Mouse (Mus musculus): ENCODE results near the gene Olfr577. TPM values are rescaled to one million over a fixed set of nuclear protein-coding genes. Genes with fewer than 3 reads are reported as not detected.

Olfr577 gene
- under 1 TPM; 0.22 to 0.67 TPM for polyA plus RNA-seq (2017; shearing (Covaris generic))

DNA sequence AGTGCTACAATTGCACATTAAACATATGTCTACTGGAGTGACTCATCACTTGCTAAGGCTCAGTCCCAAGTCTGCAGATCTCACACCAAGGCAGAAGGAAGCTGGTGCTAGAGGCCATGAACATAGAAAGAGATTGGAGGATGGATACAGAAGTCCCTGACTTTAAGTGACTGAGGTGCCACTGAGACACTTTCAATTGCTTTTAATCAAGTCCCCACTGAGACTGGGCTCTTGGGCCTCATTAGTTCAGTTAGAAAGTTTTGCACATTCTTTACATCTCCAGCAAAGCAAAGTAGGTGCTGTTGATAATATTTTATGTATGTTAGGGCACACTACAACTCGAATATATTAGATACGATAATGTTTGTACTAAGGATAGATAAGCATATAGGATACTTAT, at the start of gene Olfr577:
Gene Olfr577 (minus strand): TSS at position 101 of the 400 bp plus-strand sequence.

DNA sequence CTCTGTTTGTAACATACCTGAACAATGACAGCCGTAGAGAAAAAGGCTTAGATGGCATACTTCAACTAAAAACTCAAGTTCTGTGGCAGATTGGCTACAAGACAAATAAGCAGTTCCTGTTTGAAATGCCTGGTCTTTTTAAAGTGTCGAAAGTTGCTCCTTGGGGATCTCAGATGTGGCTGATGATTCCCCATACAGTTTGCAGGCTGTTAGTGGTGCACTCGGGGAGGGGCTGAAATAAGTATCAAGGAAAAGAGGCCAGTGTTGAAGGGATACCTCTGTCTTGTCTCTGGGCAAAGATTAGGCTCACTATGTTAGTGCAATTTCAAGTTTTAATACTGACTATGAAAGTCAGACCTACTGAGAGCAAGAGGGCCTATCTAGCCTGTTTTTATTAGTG, 13.5 kb upstream of the Olfr577 start, which contains the start of gene Olfr578:
Gene Olfr578 (minus strand): TSS at position 101 of the 400 bp plus-strand sequence.

DNA sequence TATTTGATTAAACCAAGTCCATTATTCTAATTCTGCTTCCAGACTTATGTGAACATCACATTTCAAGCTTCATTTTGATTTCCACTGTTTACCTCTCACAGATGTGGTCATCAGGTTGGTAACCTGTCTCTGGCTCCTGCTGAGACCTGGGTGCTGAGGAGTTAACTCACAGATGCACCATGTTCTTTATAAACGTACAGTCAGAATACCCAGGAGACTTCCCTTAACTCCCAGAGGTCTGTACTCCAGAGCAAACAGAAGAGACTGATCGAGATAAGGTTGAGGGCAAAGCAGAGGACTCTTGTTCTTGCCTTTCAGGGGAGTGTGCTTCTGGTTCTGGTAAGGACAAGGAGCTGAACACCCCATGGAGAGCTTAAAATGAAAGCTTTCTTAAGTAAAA, 13.4 kb downstream of the Olfr577 start, which contains the start of gene Olfr576:
Gene Olfr576 (plus strand): TSS at position 301 of the 400 bp plus-strand sequence.

DNA sequence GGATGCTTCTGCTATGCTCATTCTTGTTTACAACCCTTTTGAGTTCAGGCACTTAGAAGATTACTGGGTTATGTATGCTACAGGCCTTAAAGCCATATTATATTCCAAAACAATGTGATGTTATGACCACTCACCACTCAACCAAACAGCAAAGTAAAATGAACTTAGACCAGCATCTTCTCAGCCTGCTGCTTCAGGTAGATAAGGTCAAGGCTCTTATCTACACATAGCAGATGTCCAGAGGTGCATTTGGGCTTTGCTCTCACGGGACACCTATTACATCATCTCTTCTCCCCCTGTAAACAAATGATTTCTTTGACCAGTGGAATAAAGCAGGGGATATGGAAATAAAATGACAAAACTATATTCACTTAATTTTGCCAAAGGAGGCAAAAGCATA, 17.1 kb downstream of the Olfr577 start, which contains the start of gene Olfr575:
Gene Olfr575 (minus strand): TSS at position 183 of the 400 bp plus-strand sequence.

DNA sequence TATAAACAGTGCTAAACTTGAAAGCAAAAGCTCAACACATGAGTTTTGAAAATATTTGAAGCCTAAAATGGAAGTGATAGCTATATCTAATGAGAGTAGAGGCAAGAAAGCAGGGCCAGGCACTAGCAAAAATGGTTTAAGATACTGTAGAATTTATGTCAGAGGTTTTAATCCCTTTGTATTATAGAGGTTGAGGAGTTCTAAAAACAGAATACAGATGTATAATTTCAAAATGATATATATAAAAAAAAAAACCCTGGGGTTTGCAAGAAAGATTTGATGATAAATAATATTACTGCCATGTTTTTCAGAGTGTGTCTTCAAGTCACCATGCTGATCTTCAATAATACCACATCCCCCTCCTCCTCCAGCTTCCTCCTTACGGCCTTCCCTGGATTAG, 27.6 kb downstream of the Olfr577 start, which contains the start of gene Olfr574:
Gene Olfr574 (plus strand): TSS at position 301 of the 400 bp plus-strand sequence.

DNA sequence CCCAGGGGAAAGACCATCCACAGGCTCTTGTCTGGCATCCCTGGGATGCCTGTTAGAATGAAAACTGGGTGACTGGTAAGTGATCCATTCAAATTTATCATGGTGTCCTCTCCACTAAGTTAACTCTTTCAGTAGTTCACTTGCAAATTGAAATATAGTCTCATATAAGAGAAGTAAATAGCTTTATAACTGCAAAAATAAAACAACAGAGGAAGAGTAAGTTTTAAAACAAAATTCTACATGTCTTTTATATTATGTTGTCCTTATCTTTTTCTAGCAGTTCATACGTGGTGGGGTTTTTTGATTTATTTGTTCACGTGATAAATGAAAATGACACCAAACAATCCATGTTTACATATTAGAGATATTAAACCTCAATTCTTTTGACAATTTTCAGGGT, 33.3 kb downstream of the Olfr577 start, which contains the start of gene Olfr573-ps1:
Gene Olfr573-ps1 (minus strand): TSS at position 101 of the 400 bp plus-strand sequence.

DNA sequence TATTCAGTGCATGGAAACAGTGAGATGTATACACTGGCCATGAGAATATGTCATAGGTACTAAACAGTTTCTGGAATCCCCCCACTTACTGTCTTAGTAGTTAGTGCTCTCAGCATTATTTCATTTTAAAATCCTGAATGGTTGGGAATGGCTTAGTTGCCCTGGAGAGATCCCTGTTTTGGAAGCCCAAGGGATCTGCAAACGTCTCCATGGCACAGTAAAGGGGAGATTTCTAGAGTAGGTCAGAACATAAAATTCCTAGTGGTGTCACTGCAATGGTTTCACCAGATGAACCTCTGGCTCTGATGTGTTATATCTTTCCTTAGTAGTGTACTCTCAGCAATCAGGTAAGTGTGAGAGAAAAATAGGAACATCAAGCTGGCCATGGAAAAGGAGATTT, 51.6 kb downstream of the Olfr577 start, which contains the start of gene Olfr572:
Gene Olfr572 (plus strand): TSS at position 301 of the 400 bp plus-strand sequence.

Other genes starting within 250 kb of the Olfr577 start
- 1 to 10 TPM in 1 of 2 experiments, not detected in 1; 1.5 TPM for gene Olfr559, start 248.5 kb downstream of the Olfr577 start, polyA plus RNA-seq (2017; shearing (Covaris generic))
- gene Olfr560, start 216.6 kb downstream of the Olfr577 start, polyA plus RNA-seq (2017; shearing (Covaris generic)), result not detected
- not detected for gene Olfr78, start 216.5 kb downstream of the Olfr577 start, polyA plus RNA-seq (2017; shearing (Covaris generic))
- gene Olfr561, start 204.7 kb downstream of the Olfr577 start, polyA plus RNA-seq (2017; shearing (Covaris generic)), result not detected
- under 1 TPM in 1 of 2 experiments, not detected in 1; 0.49 TPM for gene Olfr564, start 172.5 kb downstream of the Olfr577 start, polyA plus RNA-seq (2017; shearing (Covaris generic))
- gene Olfr566, start 117.2 kb downstream of the Olfr577 start, polyA plus RNA-seq (2017; shearing (Covaris generic)), result not detected
- gene Olfr568, start 98.8 kb downstream of the Olfr577 start, polyA plus RNA-seq (2017; shearing (Covaris generic)), result under 1 TPM in 1 of 2 experiments, not detected in 1; 0.91 TPM
- under 1 TPM in 1 of 2 experiments, not detected in 1; 0.05 TPM for gene Olfr569, start 85.1 kb downstream of the Olfr577 start, polyA plus RNA-seq (2017; shearing (Covaris generic))
- gene Olfr570, start 81.4 kb downstream of the Olfr577 start, polyA plus RNA-seq (2017; shearing (Covaris generic)), result not detected
- under 1 TPM in 1 of 2 experiments, not detected in 1; 0.07 TPM for gene Olfr571, start 58.4 kb downstream of the Olfr577 start, polyA plus RNA-seq (2017; shearing (Covaris generic))
- not detected for gene Olfr572, start 51.5 kb downstream of the Olfr577 start, polyA plus RNA-seq (2017; shearing (Covaris generic))
- gene Olfr573-ps1, start 33.4 kb downstream of the Olfr577 start, polyA plus RNA-seq (2017; shearing (Covaris generic)), result under 1 TPM in 1 of 2 experiments, not detected in 1; 0.48 TPM
- gene Olfr574, start 27.5 kb downstream of the Olfr577 start, polyA plus RNA-seq (2017; shearing (Covaris generic)), result not detected
- gene Olfr575, start 17.2 kb downstream of the Olfr577 start, polyA plus RNA-seq (2017; shearing (Covaris generic)), result not detected
- gene Olfr576, start 13.3 kb downstream of the Olfr577 start, polyA plus RNA-seq (2017; shearing (Covaris generic)), result under 1 TPM in 1 of 2 experiments, not detected in 1; 0.13 TPM
- not detected for gene Olfr578, start 13.4 kb upstream of the Olfr577 start, polyA plus RNA-seq (2017; shearing (Covaris generic))
- gene Olfr582, start 62.1 kb upstream of the Olfr577 start, polyA plus RNA-seq (2017; shearing (Covaris generic)), result not detected
- not detected for gene Olfr583, start 75.4 kb upstream of the Olfr577 start, polyA plus RNA-seq (2017; shearing (Covaris generic))
- not detected for gene Olfr584, start 105.9 kb upstream of the Olfr577 start, polyA plus RNA-seq (2017; shearing (Covaris generic))
- not detected for gene Olfr585, start 121.8 kb upstream of the Olfr577 start, polyA plus RNA-seq (2017; shearing (Covaris generic))
- gene Olfr586, start 149.7 kb upstream of the Olfr577 start, polyA plus RNA-seq (2017; shearing (Covaris generic)), result not detected
- under 1 TPM in 1 of 2 experiments, not detected in 1; 0.32 TPM for gene Olfr588-ps1, start 164.9 kb upstream of the Olfr577 start, polyA plus RNA-seq (2017; shearing (Covaris generic))
- not detected for gene Olfr589, start 180.4 kb upstream of the Olfr577 start, polyA plus RNA-seq (2017; shearing (Covaris generic))
- 1 to 10 TPM in 1 of 2 experiments, under 1 TPM in 1; 0.42 to 1.0 TPM for gene Olfr591, start 202.4 kb upstream of the Olfr577 start, polyA plus RNA-seq (2017; shearing (Covaris generic))
- gene Olfr592, start 208.9 kb upstream of the Olfr577 start, polyA plus RNA-seq (2017; shearing (Covaris generic)), result under 1 TPM; 0.06 to 0.20 TPM
- not detected for gene Olfr593, start 235.9 kb upstream of the Olfr577 start, polyA plus RNA-seq (2017; shearing (Covaris generic))
- gene Olfr594, start 241.1 kb upstream of the Olfr577 start, polyA plus RNA-seq (2017; shearing (Covaris generic)), result 1 to 10 TPM in 1 of 2 experiments, not detected in 1; 1.1 TPM